In genomic region chr7:39455806-39456205, GRCm38 (mm10) we compare ENCODE assay signal across 8 mouse cellular contexts. TPM values are rescaled to one million over a fixed set of nuclear protein-coding genes. Genes with fewer than 3 reads are reported as not detected.
DNase-seq lines count a peak whose midpoint lies in the region; ATAC-seq and TF ChIP-seq lines count a peak whose summit lies in the region.
"Had no signal": no experiment of that assay in that cellular context is flagged by ENCODE, and none has a peak within 500 bp of the region (broad histone marks: within the 10 kb centered on the region; RNA-seq: fewer than 3 reads in every experiment).

No protein-coding gene starts in this region.

- TF ChIP-seq POLR2A in MEL (IDR thresholded peaks at IDR 0.05; ENCODE audit: control insufficient read depth in 1 of 2, insufficient read depth in 1 of 2, low read depth in 1 of 2, low read length in 2 of 2, poor library complexity in 1 of 2) = no peak

- TF ChIP-seq EP300 in MEL (IDR thresholded peaks at IDR 0.05; ENCODE audit: low read depth in 1 of 2, low read length in 2 of 2) = no peak

- no peaks in the 10 kb centered on the region for H3K9me3 ChIP-seq in MEL (replicated peaks; ENCODE audit: insufficient read depth, low read length)
- no peaks in the 10 kb centered on the region for H3K9me3 ChIP-seq in midbrain, postnatal 0 days (ENCODE audit: low read length)
- H3K9me3 ChIP-seq: embryonic facial prominence, embryonic 15.5 days had no signal

- no peaks in the 10 kb centered on the region for H3K27me3 ChIP-seq in MEL (ENCODE audit: control insufficient read depth in 1 of 2, insufficient read depth in 2 of 2, low read length in 2 of 2)
- no peaks in the 10 kb centered on the region for H3K27me3 ChIP-seq in splenic B cell, adult 2 months (ENCODE audit: control insufficient read depth, insufficient read depth, low read length, poor library complexity, severe bottlenecking)
- no peaks in the 10 kb centered on the region for H3K27me3 ChIP-seq in midbrain, postnatal 0 days (ENCODE audit: insufficient read depth, low read length)
- H3K27me3 ChIP-seq: embryonic facial prominence, embryonic 15.5 days had no signal

- H3K4me1 ChIP-seq in MEL (ENCODE audit: control insufficient read depth in 1 of 2, insufficient read depth in 2 of 2, low read length in 2 of 2) = no peaks in the 10 kb centered on the region
- no peaks in the 10 kb centered on the region for H3K4me1 ChIP-seq in midbrain, postnatal 0 days (ENCODE audit: insufficient read depth, low read length)
- H3K4me1 ChIP-seq: embryonic facial prominence, embryonic 15.5 days had no signal

- DNase-seq in B cell, adult 2 months = peak; percentile 26 to 39
- DNase-seq in MEL (ENCODE audit: low read depth, low spot score) (peak; percentile 78), liver (peak; percentile 63)
- peak; percentile 82 for DNase-seq in forelimb bud, embryonic 11.5 days (ENCODE audit: low read depth, low spot score)
- DNase-seq in splenic B cell, adult 2 months (ENCODE audit: low read depth, low spot score) = peak; percentile 34
- DNase-seq in left cerebral cortex, postnatal 14 days (ENCODE audit: low spot score in 2 of 2) = no peak
- DNase-seq in midbrain, postnatal 0 days (ENCODE audit: low spot score) = no peak

- no peaks in the 10 kb centered on the region for H3K79me2 ChIP-seq in MEL (ENCODE audit: control insufficient read depth, insufficient read depth, low read length, poor library complexity)

- ATAC-seq in midbrain, postnatal 0 days (ENCODE audit: low FRiP score) = no peak

- H3K36me3 ChIP-seq in MEL (ENCODE audit: control insufficient read depth in 1 of 2, insufficient read depth in 2 of 2, low read length in 2 of 2) = no peaks in the 10 kb centered on the region
- no peaks in the 10 kb centered on the region for H3K36me3 ChIP-seq in splenic B cell, adult 2 months (ENCODE audit: control insufficient read depth, insufficient read depth, low read length, poor library complexity, severe bottlenecking)
- peaks cover 5% of the 10 kb centered on the region; the same call in 1 of the 2 replicates for H3K36me3 ChIP-seq in midbrain, postnatal 0 days (ENCODE audit: insufficient read depth, low read length)
- H3K36me3 ChIP-seq: embryonic facial prominence, embryonic 15.5 days had no signal

- no peak overlapping the region for H3K4me2 ChIP-seq in midbrain, postnatal 0 days (ENCODE audit: low read depth, low read length, poor library complexity, severe bottlenecking)
- H3K4me2 ChIP-seq: embryonic facial prominence, embryonic 15.5 days had no signal

- H3K9ac ChIP-seq in MEL (ENCODE audit: control insufficient read depth, low read depth, low read length, poor library complexity, severe bottlenecking) = no peak overlapping the region
- no peak overlapping the region for H3K9ac ChIP-seq in midbrain, postnatal 0 days (replicated peaks; ENCODE audit: low read length, poor library complexity, severe bottlenecking)
- H3K9ac ChIP-seq: embryonic facial prominence, embryonic 15.5 days had no signal

- no peak overlapping the region for H3K27ac ChIP-seq in MEL (ENCODE audit: control insufficient read depth, low read depth, low read length)
- no peak overlapping the region for H3K27ac ChIP-seq in midbrain, postnatal 0 days (ENCODE audit: low read depth, low read length)
- H3K27ac ChIP-seq: embryonic facial prominence, embryonic 15.5 days had no signal

- WGBS in midbrain, postnatal 0 days = 39% methylated on average over 6 of the region's 6 CpGs

- 0 out of 6 replicates have a peak, but pooled peaks of 1 of the 3 experiments have one; percentile 2 for TF ChIP-seq CTCF in MEL (IDR thresholded peaks at IDR 0.05 in 2 of 3, conservative IDR thresholded peaks at IDR 0.05 in 1 of 3; ENCODE audit: control insufficient read depth in 1 of 3, insufficient read depth in 1 of 3, low read depth in 2 of 3, low read length in 3 of 3, poor library complexity in 1 of 3, severe bottlenecking in 1 of 3)
- no peak for TF ChIP-seq CTCF in midbrain, postnatal 0 days (IDR thresholded peaks at IDR 0.05)

- intact Hi-C loops in left cerebral cortex, postnatal 14 days (cut with DNase I) = no loop called here

- no peak for TF ChIP-seq RAD21 in MEL (IDR thresholded peaks at IDR 0.05; ENCODE audit: low read depth, low read length)

- no peak overlapping the region for H3K4me3 ChIP-seq in MEL (ENCODE audit: control insufficient read depth in 1 of 2, insufficient read depth in 1 of 2, low read depth in 2 of 2, low read length in 2 of 2)
- H3K4me3 ChIP-seq in midbrain, postnatal 0 days (ENCODE audit: low read depth, low read length) = no peak overlapping the region
- H3K4me3 ChIP-seq: embryonic facial prominence, embryonic 15.5 days had no signal

TF ChIP-seq in MEL, 35 proteins besides CTCF, POLR2A, EP300 and RAD21:
- TF ChIP-seq GATA1 (IDR thresholded peaks at IDR 0.05; ENCODE audit: low read depth, low read length) (no peak), MXI1 (IDR thresholded peaks at IDR 0.05; ENCODE audit: low read depth, low read length) (peak; percentile 95), SIN3A (IDR thresholded peaks at IDR 0.05; ENCODE audit: low read length) (peak; percentile 95)

RNA-seq across cellular contexts. Expression of gene Gm5114, which starts 42.8 kb away (rescaled TPM):
- not detected in 2 replicates for total RNA-seq in MEL (2012; rRNA removed)
- polyA plus RNA-seq in MEL (2012; ENCODE audit: insufficient read depth in 1 of 2, insufficient read length in 2 of 2, low read depth in 1 of 2, low replicate concordance in 2 of 2, missing spikeins in 1 of 2) = not detected
- total RNA-seq in left cerebral cortex, postnatal 14 days (2021) = not detected
- total RNA-seq in midbrain, postnatal 0 days (2014; rRNA removed) = not detected in 2 replicates
- not detected in 2 replicates for polyA plus RNA-seq in midbrain, postnatal 0 days (2015; fragmentation: Nextera tagmentation; extraction: Ambion mirVana)
- polyA plus RNA-seq: embryonic facial prominence, embryonic 15.5 days had no signal

Comparison
In these comparisons a context has a peak if more than half of its experiments do, and no peak if none do; other contexts are left out.
1. DNase-seq: peak in B cell, adult 2 months (2 of 2), MEL (single experiment), forelimb bud, embryonic 11.5 days (single experiment), liver (single experiment) and splenic B cell, adult 2 months (single experiment); none in left cerebral cortex, postnatal 14 days (0 of 2) and midbrain, postnatal 0 days (single experiment).